Mouse (Mus musculus) gastrocnemius, postnatal 25 days (tissue): ENCODE results near the gene Olfr1505. TPM values are rescaled to one million over a fixed set of nuclear protein-coding genes. Genes with fewer than 3 reads are reported as not detected.

ENCODE experiments used
- DNase-seq: peaks from one replicate; pipeline ENCODE4 v3.0.0; 2022
- long read RNA-seq, 2 experiments: library from polyadenylated mRNA; stranded (forward); transcript quantifications; one replicate each; pipeline ENCODE4 v2.0.0; 2021
- total RNA-seq, 2 experiments: library from RNA; stranded (reverse); gene quantifications; 1 replicate in 1 of 2; 2 replicates in 1 of 2; pipeline ENCODE4 v1.2.3; 2021

The Olfr1505 gene
- total RNA-seq: not detected
- long read RNA-seq, experiment 1: 0 reads
- long read RNA-seq, experiment 2: 0 reads

GRCm38 (mm10) chr19:13913230-13913629, at the start of gene Olfr1505:
Gene Olfr1505, plus strand, starts transcription at chr19:13913530.
- DNase-seq: no peak

DNA sequence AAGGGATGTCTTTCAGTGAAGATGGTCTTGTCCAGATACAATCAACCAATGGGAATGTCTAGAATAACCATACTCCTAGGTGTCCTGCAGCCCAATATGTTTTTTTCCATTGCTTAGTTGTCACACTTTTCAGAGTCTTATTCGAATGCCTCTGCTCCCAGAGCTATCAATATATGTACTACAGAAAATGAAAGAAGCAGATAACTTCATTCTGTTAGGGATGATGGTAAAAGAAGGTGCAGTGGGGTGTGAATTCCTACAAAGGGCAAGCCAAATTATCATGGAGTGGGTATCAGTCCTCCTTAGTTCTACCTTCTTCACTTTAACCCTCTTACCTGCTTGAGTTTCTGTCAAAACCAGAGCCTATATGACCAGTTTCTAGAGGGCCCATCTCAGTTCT, 15.5 kb upstream of the Olfr1505 start, which contains the start of gene Olfr1504:
TSS of gene Olfr1504 (minus strand) at position 101 of the 400 bp plus-strand sequence.
- no peak for DNase-seq

Other genes with a start within 250 kb of the Olfr1505 start
- not detected for gene Olfr1491, start 216.3 kb upstream of the Olfr1505 start, total RNA-seq
- not detected for gene Olfr1493-ps1, start 190.3 kb upstream of the Olfr1505 start, total RNA-seq
- gene Olfr1494, start 173.8 kb upstream of the Olfr1505 start, total RNA-seq: not detected
- gene Olfr1495, start 148.9 kb upstream of the Olfr1505 start, total RNA-seq: not detected
- gene Olfr1496, start 135.7 kb upstream of the Olfr1505 start, total RNA-seq: not detected
- gene Olfr1497, start 115.3 kb upstream of the Olfr1505 start, total RNA-seq: not detected
- not detected for gene Olfr1499, start 94.1 kb upstream of the Olfr1505 start, total RNA-seq
- gene Olfr1500, start 83.0 kb upstream of the Olfr1505 start, total RNA-seq: not detected
- not detected for gene Olfr1501, start 62.8 kb upstream of the Olfr1505 start, total RNA-seq
- not detected for gene Olfr1502, start 51.7 kb upstream of the Olfr1505 start, total RNA-seq
- not detected for gene Olfr1504, start 15.6 kb upstream of the Olfr1505 start, total RNA-seq